Comparison of ENCODE assay signal across 8 mouse cellular contexts in genomic region chr15:11801863-11802722, GRCm38 (mm10).
DNase-seq lines count a peak whose midpoint lies in the region; ATAC-seq lines count a peak whose summit lies in the region.

No protein-coding gene starts in this region.

- H3K27ac ChIP-seq in heart, embryonic 12.5 days (ENCODE audit: poor library complexity, severe bottlenecking): no peak overlapping the region
- no peak overlapping the region for H3K27ac ChIP-seq in midbrain, embryonic 13.5 days

- 22% methylated on average over 13 of the region's 13 CpGs for WGBS in heart, embryonic 12.5 days
- WGBS in midbrain, embryonic 13.5 days: 61% methylated on average over 13 of the region's 13 CpGs

- peaks cover 16% of the 10 kb centered on the region for H3K4me1 ChIP-seq in heart, embryonic 12.5 days (replicated peaks)
- peaks cover 5% of the 10 kb centered on the region for H3K4me1 ChIP-seq in midbrain, embryonic 13.5 days (replicated peaks)

- H3K9ac ChIP-seq in heart, embryonic 12.5 days: no peak overlapping the region
- H3K9ac ChIP-seq in midbrain, embryonic 13.5 days (replicated peaks): no peak overlapping the region

- peaks cover 6% of the 10 kb centered on the region for H3K9me3 ChIP-seq in heart, embryonic 12.5 days (replicated peaks)
- H3K9me3 ChIP-seq in midbrain, embryonic 13.5 days: no peaks in the 10 kb centered on the region

- no peak; the same call in 1 of the 2 replicates for ATAC-seq in heart, embryonic 12.5 days (ENCODE audit: insufficient number of reproducible peaks, low FRiP score)
- peak; percentile 71 for ATAC-seq in midbrain, embryonic 13.5 days

- H3K4me3 ChIP-seq in heart, embryonic 12.5 days: no peak overlapping the region
- H3K4me3 ChIP-seq in midbrain, embryonic 13.5 days (replicated peaks): no peak overlapping the region

- no peaks in the 10 kb centered on the region for H3K36me3 ChIP-seq in heart, embryonic 12.5 days
- no peaks in the 10 kb centered on the region for H3K36me3 ChIP-seq in midbrain, embryonic 13.5 days

- peak; percentile 3 for DNase-seq in kidney, adult 18-20 months
- DNase-seq in kidney, adult 11 months: no peak
- DNase-seq in adrenal gland, postnatal 36 days: peak; percentile 67 to 74
- peak; percentile 25 to 39 for DNase-seq in layer of hippocampus, adult 8-10 months (ENCODE audit: low spot score in 2 of 2)
- no peak for DNase-seq in spleen, postnatal 36 days (ENCODE audit: low spot score in 2 of 2)
- DNase-seq in T-cell, adult 2 months (ENCODE audit: low spot score): no peak

- H3K27me3 ChIP-seq in heart, embryonic 12.5 days (replicated peaks): no peaks in the 10 kb centered on the region
- H3K27me3 ChIP-seq in midbrain, embryonic 13.5 days: no peaks in the 10 kb centered on the region

- H3K4me2 ChIP-seq in heart, embryonic 12.5 days: peak overlapping the region; percentile 35; the same call in 1 of the 2 replicates
- no peak overlapping the region for H3K4me2 ChIP-seq in midbrain, embryonic 13.5 days (replicated peaks)

Comparison
In these comparisons a context has a peak if more than half of its experiments do, and no peak if none do; other contexts are left out.
1. DNase-seq: peak in kidney, adult 18-20 months (single experiment), adrenal gland, postnatal 36 days (2 of 2) and layer of hippocampus, adult 8-10 months (2 of 2); none in kidney, adult 11 months (single experiment), spleen, postnatal 36 days (0 of 2) and T-cell, adult 2 months (single experiment).